28 mouse cellular contexts compared by ENCODE assay signal in the genomic region with DNA sequence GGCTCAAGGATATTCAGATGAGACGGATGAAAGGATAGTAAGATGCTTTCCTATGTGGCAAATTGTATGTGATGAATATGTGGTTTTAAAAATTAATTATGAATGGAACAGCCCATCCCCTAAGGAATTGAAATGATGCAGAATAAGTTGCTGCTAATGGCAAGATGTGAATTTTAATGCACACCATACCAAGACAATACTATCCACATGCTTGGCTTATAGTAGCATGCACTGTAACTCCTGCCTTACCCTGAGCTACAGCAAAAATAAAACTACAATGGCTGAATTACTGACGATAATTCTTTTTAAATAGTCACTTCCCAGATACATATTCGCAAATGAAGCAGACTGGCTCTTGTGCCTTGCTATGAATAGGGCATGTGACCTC.
A peak's percentile ranks its signal among the peaks of the same experiment; 100 is the strongest.
DNase-seq lines count a peak whose midpoint lies in the region; ATAC-seq and TF ChIP-seq lines count a peak whose summit lies in the region.
"Had no signal": no experiment of that assay in that cellular context is flagged by ENCODE, and none has a peak within 500 bp of the region (broad histone marks: within the 10 kb centered on the region; RNA-seq: fewer than 3 reads in every experiment).

No protein-coding gene starts in this region.

- no peak for TF ChIP-seq CTCF in hindbrain, postnatal 0 days (IDR thresholded peaks at IDR 0.05; ENCODE audit: low read depth)

- H3K9ac ChIP-seq in hindbrain, embryonic 11.5 days (ENCODE audit: low read depth, low read length): no peak overlapping the region
- no peak overlapping the region for H3K9ac ChIP-seq in hindbrain, postnatal 0 days (replicated peaks; ENCODE audit: low read length)
- no peak overlapping the region for H3K9ac ChIP-seq in hindbrain, embryonic 13.5 days
- H3K9ac ChIP-seq in midbrain, embryonic 13.5 days (replicated peaks): no peak overlapping the region
- H3K9ac ChIP-seq in neural tube, embryonic 13.5 days: no peak overlapping the region
- H3K9ac ChIP-seq: embryonic facial prominence, embryonic 12.5 days; heart, embryonic 13.5 days; intestine, embryonic 15.5 days; liver, embryonic 14.5 days had no signal

- no peak overlapping the region for H3K4me3 ChIP-seq in hindbrain, embryonic 11.5 days (ENCODE audit: low read depth, low read length)
- no peak overlapping the region for H3K4me3 ChIP-seq in hindbrain, postnatal 0 days (ENCODE audit: low read length)
- no peak overlapping the region for H3K4me3 ChIP-seq in hindbrain, embryonic 13.5 days
- no peak overlapping the region for H3K4me3 ChIP-seq in midbrain, embryonic 13.5 days (replicated peaks)
- H3K4me3 ChIP-seq in neural tube, embryonic 13.5 days: no peak overlapping the region
- H3K4me3 ChIP-seq: embryonic facial prominence, embryonic 12.5 days; heart, embryonic 13.5 days; intestine, embryonic 15.5 days; myocyte had no signal

- peak; percentile 75 for ATAC-seq in hindbrain, embryonic 11.5 days (ENCODE audit: low FRiP score)
- no peak for ATAC-seq in hindbrain, postnatal 0 days
- ATAC-seq in hindbrain, embryonic 13.5 days (ENCODE audit: low FRiP score): peak; percentile 81
- ATAC-seq in midbrain, embryonic 13.5 days: peak; percentile 79
- ATAC-seq in neural tube, embryonic 13.5 days (ENCODE audit: low read depth): peak; percentile 87
- ATAC-seq: forebrain, embryonic 14.5 days; intestine, embryonic 15.5 days had no signal

- no peaks in the 10 kb centered on the region for H3K4me1 ChIP-seq in hindbrain, embryonic 11.5 days (replicated peaks; ENCODE audit: control insufficient read depth, insufficient read depth, low read length)
- H3K4me1 ChIP-seq in hindbrain, postnatal 0 days (ENCODE audit: insufficient read depth, low read length): no peaks in the 10 kb centered on the region
- H3K4me1 ChIP-seq in hindbrain, embryonic 13.5 days (replicated peaks): peaks cover 11% of the 10 kb centered on the region; the same call in 1 of the 2 replicates
- peaks cover 19% of the 10 kb centered on the region; the same call in 1 of the 2 replicates for H3K4me1 ChIP-seq in midbrain, embryonic 13.5 days (replicated peaks)
- H3K4me1 ChIP-seq in neural tube, embryonic 13.5 days (replicated peaks): peaks cover 15% of the 10 kb centered on the region
- H3K4me1 ChIP-seq: embryonic facial prominence, embryonic 12.5 days; intestine, embryonic 15.5 days had no signal

- H3K9me3 ChIP-seq in hindbrain, embryonic 11.5 days (ENCODE audit: control insufficient read depth, low read length): no peaks in the 10 kb centered on the region
- no peaks in the 10 kb centered on the region for H3K9me3 ChIP-seq in hindbrain, postnatal 0 days (ENCODE audit: low read length)
- no peaks in the 10 kb centered on the region for H3K9me3 ChIP-seq in hindbrain, embryonic 13.5 days
- no peaks in the 10 kb centered on the region for H3K9me3 ChIP-seq in midbrain, embryonic 13.5 days
- no peaks in the 10 kb centered on the region for H3K9me3 ChIP-seq in neural tube, embryonic 13.5 days
- H3K9me3 ChIP-seq: embryonic facial prominence, embryonic 12.5 days; heart, embryonic 13.5 days; intestine, embryonic 15.5 days had no signal

- no peaks in the 10 kb centered on the region for H3K27me3 ChIP-seq in hindbrain, embryonic 11.5 days (ENCODE audit: control insufficient read depth, insufficient read depth, low read length)
- no peaks in the 10 kb centered on the region for H3K27me3 ChIP-seq in hindbrain, postnatal 0 days (ENCODE audit: insufficient read depth, low read length)
- no peaks in the 10 kb centered on the region for H3K27me3 ChIP-seq in hindbrain, embryonic 13.5 days
- no peaks in the 10 kb centered on the region for H3K27me3 ChIP-seq in midbrain, embryonic 13.5 days
- H3K27me3 ChIP-seq in neural tube, embryonic 13.5 days: no peaks in the 10 kb centered on the region
- H3K27me3 ChIP-seq: CH12.LX; embryonic facial prominence, embryonic 12.5 days; heart, embryonic 13.5 days; intestine, embryonic 15.5 days had no signal

- no peaks in the 10 kb centered on the region for H3K36me3 ChIP-seq in hindbrain, embryonic 11.5 days (ENCODE audit: control insufficient read depth, insufficient read depth, low read length)
- no peaks in the 10 kb centered on the region for H3K36me3 ChIP-seq in hindbrain, postnatal 0 days (ENCODE audit: insufficient read depth, low read length)
- no peaks in the 10 kb centered on the region for H3K36me3 ChIP-seq in hindbrain, embryonic 13.5 days
- no peaks in the 10 kb centered on the region for H3K36me3 ChIP-seq in midbrain, embryonic 13.5 days
- H3K36me3 ChIP-seq in neural tube, embryonic 13.5 days: no peaks in the 10 kb centered on the region
- H3K36me3 ChIP-seq: embryonic facial prominence, embryonic 12.5 days; heart, embryonic 13.5 days; intestine, embryonic 15.5 days had no signal

- WGBS in hindbrain, embryonic 11.5 days: 80% methylated on average over 3 of the region's 3 CpGs
- 70% methylated on average over 3 of the region's 3 CpGs for WGBS in hindbrain, postnatal 0 days
- WGBS in hindbrain, embryonic 13.5 days: 61% methylated on average over 3 of the region's 3 CpGs
- 68% methylated on average over 3 of the region's 3 CpGs for WGBS in midbrain, embryonic 13.5 days
- WGBS in neural tube, embryonic 13.5 days: 63% methylated on average over 3 of the region's 3 CpGs

- no peak overlapping the region for H3K4me2 ChIP-seq in hindbrain, embryonic 11.5 days (replicated peaks; ENCODE audit: low read depth, low read length)
- no peak overlapping the region for H3K4me2 ChIP-seq in hindbrain, postnatal 0 days (ENCODE audit: low read depth, low read length)
- no peak overlapping the region for H3K4me2 ChIP-seq in hindbrain, embryonic 13.5 days
- no peak overlapping the region for H3K4me2 ChIP-seq in midbrain, embryonic 13.5 days (replicated peaks)
- no peak overlapping the region for H3K4me2 ChIP-seq in neural tube, embryonic 13.5 days
- H3K4me2 ChIP-seq: embryonic facial prominence, embryonic 12.5 days; heart, embryonic 13.5 days; intestine, embryonic 15.5 days had no signal

- 0 out of 2 replicates have a peak overlapping the region, but pooled peaks have one; percentile 60 for H3K27ac ChIP-seq in hindbrain, embryonic 11.5 days (ENCODE audit: low read depth, low read length)
- no peak overlapping the region for H3K27ac ChIP-seq in hindbrain, postnatal 0 days
- H3K27ac ChIP-seq in hindbrain, embryonic 13.5 days: 0 out of 2 replicates have a peak overlapping the region, but pooled peaks have one; percentile 55
- H3K27ac ChIP-seq in midbrain, embryonic 13.5 days: peak overlapping the region; percentile 62
- peak overlapping the region; percentile 77; the same call in 1 of the 2 replicates for H3K27ac ChIP-seq in neural tube, embryonic 13.5 days (replicated peaks)
- H3K27ac ChIP-seq: embryonic facial prominence, embryonic 12.5 days; heart, embryonic 13.5 days; intestine, embryonic 15.5 days; liver, embryonic 14.5 days had no signal

- DNase-seq in hindbrain, embryonic 11.5 days (ENCODE audit: low spot score): no peak
- no peak for DNase-seq in hindbrain, postnatal 0 days (ENCODE audit: low spot score)
- no peak for DNase-seq in left cerebral cortex, adult 8-10 months (ENCODE audit: low spot score in 2 of 2)
- no peak for DNase-seq in kidney, postnatal 36 days
- DNase-seq in lung, postnatal 10 days: no peak
- DNase-seq: adrenal gland, postnatal 14 days; cerebellum, adult 11 months; cerebellum, adult 9-10 months; embryo, embryonic 11 days; heart, postnatal 10 days; kidney, adult 2 months; kidney, postnatal 4 days; layer of hippocampus, postnatal 36 days; liver; lung, adult 2 months; lung, postnatal 14 days; thymus, adult 2 months; thymus, postnatal 36 days had no signal
